Mouse (Mus musculus): ENCODE measurements around the gene Usp5.
A peak's percentile ranks its signal among the peaks of the same experiment; 100 is the strongest.

Usp5 gene

DNA sequence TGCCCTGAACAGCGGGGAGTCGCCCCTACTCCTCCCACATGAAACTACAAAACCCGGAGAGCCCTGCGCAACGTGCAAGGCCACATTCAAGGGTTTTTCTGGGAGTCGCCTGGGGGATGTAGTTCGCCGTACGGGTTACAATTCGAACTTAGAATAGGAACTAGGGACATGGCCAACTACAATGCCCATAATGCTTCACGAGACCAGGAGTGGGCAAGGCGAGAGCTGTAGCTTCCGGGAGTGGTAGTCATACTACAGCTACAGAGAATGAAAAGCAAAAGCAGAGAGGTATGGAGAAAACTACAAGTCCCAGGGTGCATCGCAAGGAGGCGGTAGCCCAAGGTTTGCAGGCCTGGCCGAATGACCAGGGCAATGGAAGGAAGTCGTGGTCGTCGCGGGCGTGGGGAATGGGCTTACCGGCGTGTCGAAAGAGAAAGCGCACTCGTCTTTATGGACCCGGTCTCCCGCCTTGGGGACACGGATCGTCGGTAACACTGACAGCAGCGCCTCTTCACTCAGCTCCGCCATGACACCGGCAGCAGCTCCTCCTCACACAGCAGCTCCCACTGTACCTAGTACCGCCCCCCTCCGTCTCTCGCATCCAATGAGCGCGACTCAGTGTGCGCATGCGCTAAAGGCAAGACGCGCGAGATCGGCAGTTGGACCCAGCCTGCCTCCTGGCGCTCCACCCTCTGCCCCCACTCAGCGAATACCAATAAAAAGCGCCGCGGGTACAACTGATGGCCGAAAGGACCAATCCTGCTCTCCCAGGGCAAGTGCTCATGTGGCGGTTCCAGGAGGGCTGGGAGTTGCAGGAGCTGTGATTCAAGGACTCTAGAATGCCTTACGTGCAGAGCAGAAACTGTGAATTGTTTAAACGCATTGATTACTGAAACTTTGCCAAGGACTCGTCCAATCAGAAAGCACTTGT is at the start of gene Usp5, which contains the start of gene Cdca3:
Usp5 (minus strand) TSS at position 617 of the 931 bp plus-strand sequence.
Cdca3 (plus strand) TSS at position 680 of the 931 bp plus-strand sequence.
- DNase-seq (ENCODE audit: low read depth) = peak; percentile 99

DNA sequence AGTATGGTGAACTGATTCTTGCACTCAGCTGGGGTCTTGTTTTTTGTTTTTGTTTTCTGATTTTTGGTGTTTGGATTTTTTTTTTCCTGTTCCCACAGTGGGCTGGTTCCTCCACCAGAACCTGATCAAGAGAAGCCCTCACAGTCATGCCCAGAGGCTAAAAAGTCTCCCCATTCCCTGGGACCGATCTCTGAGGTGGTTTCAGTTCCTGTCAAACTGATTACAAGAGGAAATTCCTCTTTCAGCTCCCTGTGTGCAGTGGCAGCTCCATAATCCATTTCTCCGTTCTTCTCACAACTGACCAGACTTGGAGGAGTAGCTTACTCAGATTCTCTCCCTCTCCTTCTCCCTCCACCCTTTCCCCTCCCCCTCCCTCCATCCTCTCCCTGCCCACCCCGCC is 45.1 kb upstream of the Usp5 start:
- no peak for DNase-seq (ENCODE audit: low read depth)

DNA sequence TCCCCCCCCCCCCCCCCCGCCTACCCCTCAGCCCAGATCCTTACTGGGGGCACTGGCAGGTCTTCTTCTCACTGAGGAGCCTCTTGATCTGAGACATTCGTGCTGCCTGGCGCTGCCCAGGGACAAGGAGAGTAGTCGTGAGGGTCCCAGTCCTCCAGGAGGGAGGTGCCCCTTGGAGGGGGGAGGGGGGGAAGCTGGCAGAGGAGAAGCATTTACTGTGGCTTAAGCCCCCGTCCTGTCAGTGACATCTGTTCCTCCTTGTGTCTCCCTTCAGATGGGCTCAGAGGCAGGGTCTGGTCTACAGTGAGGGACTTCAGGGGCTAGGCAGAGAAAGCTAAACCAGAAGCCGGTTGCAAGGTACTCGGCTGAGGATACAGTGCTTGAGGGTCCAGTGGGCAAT is 37.3 kb upstream of the Usp5 start:
- no peak for DNase-seq (ENCODE audit: low read depth)

DNA sequence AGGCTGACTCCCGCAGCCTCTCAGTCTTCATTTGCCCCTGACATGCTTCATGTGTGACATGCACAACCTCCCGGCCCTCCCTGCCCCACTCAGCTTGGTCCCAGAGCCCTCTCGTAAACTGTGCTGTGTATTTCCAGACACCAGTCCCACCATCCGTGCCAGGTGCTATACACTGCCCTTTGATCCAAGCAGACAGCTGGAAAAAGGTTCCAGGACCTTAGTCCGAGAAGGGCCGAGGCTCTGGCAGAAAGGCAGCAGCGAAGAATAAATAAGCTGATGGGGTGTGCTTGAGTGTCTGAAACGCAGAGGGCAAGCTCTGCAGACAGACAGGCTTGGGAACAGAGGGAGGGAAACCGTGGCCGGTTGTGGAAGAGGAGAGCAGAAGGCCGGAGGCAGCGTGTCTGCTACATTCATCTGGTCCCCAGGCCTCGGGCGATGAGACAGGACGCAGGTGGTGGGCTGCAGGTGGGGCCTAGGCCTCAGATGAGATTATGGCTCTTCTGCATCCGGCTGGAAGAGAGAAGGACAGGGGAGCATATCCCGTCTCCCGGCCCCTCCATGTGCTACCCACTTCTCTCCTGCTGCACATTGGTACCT is 36.6 kb upstream of the Usp5 start:
- DNase-seq (ENCODE audit: low read depth) = no peak

DNA sequence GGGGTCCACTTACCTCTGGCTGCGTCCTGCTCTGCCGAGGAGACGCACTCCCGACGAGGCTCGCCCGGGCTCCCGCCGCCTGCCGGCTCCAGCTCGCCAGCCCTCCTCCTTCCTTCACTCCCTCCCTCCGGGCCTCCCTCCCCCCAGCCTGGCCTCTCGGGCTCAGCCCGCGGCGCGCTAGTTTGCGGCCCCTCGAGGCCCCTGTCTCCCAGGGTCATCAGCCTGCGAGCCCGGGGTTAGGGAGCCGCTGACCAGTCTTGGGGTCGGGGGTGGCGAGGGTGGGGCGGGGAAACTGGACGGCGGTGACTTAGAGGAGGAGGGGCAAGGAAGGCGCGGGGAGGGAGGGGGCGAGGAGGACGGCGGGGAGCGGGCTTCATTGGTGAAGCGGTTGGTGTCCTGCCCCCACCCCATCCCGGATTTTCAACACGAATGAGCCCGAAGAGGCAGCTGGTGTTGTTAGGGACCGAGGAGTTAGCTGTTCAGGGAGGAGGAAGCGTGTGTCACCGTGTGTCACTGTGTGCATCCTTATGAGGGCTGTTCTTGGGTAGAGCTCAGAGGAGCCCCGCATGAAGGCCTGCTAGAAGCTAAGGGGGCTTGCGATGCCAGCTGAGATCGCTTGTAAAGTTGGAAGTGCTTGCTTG is 34.5 kb upstream of the Usp5 start, which contains the start of gene Gpr162:
Gpr162 (minus strand) TSS at position 326 of the 641 bp plus-strand sequence.
- no peak for DNase-seq (ENCODE audit: low read depth)

DNA sequence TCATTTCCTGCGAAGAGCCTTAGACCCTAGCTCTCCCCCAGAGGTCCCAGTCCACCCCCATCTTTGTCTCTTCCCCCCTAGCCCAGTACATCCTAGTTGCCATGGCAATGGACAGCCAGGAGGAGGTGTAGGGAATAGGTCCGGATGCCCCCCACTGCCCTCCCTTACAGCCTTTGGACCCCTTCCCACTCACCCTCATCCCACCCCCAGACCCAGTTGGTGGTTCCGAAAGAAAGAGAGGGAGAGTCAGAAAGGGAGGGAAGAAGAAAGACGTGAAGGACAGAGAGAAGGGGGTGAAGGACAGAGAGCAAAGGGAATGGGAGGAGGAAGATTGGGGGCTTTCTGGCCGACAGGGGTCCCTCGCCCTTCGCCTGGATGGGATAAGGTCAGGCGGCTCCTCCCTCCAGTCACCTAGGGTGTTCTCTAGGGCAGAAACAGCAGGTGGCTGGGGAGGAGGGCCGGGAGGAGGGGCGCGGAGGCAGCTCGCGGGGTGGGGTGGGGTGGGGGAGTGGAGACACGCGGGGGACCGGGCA is 33.9 kb upstream of the Usp5 start:
- DNase-seq (ENCODE audit: low read depth) = no peak

DNA sequence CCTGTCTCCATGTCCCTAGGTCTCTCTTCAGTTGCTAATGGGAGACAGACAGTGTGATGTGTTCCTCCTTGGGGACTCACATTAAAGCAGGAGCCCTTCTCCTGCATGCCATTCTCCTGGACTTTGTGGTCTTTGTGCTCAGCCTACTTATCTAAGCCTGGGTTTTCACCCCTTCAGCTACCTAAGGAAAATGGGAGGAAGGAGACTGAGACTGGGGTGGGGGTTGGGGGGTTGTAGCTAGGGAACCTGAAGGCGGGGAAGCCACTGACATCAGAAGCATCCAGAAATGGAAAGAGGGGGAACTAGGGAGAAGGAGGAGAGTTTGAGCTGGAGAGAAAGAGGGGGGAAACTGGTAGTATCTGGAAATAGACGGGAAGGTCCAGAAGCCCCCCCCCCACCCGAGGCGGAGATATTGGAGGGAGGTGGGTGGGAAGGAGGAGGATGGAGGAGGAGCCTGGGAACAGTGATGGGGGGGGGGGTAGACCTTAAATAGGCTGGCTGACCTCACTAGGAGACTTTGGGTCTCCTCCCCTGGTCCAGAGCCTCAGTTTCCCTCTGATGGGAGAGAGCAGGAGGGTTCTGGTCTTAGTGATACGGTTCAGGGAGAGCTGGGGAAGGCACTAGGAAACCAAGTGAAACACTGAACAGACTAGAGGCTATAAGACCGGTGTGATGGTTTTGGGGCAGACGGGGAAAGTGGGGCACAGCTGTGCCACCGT is 33.3 kb upstream of the Usp5 start:
- DNase-seq (ENCODE audit: low read depth) = no peak

DNA sequence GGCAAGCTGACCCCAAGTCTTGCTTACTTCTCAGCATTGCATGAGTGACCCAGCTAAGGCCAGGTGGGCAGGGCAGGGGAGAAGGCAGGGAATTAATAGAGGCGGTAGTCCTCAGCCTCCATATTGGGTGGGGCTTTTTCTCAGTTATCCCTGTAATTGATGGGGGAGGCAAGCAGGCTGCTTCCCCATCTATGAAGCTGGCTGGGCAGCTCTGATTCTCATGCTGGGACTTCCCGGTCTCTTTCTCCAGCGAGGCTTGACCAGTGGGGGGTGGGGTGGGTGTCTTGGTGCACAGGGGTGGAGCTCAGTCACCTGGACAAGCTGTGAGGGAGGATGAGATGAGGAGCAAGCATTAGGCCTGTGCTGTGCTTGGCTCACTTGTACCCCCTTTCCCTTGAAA is 32.5 kb upstream of the Usp5 start:
- DNase-seq (ENCODE audit: low read depth) = no peak

DNA sequence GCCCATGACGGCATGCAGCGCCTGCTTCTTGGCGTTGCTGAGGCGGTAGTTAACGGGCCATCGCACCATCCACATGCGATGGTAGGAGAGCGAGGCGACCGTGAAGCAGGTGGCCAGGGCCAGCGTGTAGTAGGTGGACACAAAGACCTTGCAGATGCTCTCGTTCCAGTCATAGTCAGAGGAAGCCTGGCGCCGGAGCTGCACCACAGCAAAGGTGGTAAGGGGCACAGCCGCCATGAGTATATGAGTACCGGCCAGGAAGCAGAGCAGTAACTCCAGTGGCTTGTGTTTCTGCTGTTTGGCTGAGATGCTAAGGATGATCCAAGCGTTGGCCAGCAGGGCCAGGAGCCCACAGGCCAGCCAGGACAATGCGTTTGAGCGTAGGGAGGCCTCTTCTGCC is 32.0 kb upstream of the Usp5 start:
- no peak for DNase-seq (ENCODE audit: low read depth)

DNA sequence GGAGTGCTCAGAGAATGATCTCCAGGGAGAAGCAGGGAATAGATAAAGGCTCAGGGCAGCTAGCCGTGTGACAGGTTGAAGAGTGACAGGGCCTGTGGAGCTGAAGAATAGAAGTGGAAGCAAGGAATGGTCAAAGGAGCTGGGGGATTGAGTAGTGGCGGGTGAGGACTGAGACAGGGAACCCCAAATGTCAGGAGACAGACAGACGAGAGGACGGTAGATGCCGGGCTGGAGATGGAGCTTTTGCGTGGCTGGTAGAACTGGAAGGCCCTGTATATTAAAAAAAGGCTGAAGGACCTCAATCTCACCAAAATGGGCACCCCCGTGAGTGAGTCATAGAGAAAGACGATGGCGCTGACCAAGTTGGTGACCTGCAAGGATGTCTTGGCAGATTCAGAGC is 31.2 kb upstream of the Usp5 start:
- no peak for DNase-seq (ENCODE audit: low read depth)

DNA sequence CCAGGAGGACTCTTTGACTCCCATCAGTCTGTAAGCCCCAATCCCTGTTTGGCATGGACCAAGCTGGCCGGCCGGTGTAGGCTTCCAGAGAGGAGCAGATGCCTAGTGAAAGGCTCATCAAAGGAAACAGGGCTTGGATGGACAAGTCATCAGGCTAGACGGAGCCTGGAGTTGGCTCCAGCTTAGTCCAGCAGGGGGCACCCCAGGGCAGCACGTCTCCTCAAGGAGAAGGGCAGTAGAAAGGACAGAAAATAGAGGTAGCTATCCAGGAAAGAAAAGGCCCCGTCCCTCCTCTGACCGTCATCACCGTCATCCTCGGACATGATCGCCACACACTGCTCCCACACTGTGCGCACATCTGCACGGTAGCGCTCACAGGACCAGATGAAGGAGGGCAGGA is 30.4 kb upstream of the Usp5 start:
- peak; percentile 46 for DNase-seq (ENCODE audit: low read depth)

DNA sequence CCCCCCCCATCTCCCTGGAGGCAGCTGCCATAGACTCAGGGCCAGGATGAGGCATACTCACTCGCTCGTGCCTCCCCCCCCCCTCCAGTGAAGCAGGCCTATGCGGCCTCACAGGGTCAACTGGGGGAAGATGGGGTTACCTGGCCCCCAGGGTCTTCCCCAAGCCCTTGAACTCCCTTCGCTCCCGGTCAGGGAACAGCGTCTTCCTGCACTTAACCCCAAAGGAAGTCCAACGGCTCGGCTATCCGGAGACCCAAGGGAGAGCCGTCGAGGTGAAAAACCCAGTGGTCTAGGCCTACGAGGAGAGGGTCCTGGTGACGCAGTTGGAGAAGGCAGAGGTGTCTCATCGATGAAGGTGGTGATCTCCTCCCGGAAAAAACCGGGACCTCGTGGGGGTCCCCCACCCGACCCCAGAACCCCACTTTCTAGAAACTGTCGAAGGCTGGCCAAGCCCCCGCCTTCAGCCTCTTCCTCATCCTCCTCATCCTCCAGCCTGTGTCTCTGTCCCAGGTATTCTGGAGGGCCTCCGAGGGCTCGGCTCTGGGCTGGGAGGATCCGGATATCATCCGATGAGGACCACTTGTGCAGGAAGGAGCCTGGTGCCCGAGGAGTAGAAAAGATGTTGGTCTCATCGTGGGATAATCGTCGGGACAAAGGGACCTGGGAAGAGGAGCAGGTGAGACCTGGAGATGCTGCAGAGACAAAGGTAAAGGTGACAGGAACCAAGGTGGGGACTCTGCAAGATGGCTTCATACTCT is 29.5 kb upstream of the Usp5 start:
- DNase-seq (ENCODE audit: low read depth) = no peak

DNA sequence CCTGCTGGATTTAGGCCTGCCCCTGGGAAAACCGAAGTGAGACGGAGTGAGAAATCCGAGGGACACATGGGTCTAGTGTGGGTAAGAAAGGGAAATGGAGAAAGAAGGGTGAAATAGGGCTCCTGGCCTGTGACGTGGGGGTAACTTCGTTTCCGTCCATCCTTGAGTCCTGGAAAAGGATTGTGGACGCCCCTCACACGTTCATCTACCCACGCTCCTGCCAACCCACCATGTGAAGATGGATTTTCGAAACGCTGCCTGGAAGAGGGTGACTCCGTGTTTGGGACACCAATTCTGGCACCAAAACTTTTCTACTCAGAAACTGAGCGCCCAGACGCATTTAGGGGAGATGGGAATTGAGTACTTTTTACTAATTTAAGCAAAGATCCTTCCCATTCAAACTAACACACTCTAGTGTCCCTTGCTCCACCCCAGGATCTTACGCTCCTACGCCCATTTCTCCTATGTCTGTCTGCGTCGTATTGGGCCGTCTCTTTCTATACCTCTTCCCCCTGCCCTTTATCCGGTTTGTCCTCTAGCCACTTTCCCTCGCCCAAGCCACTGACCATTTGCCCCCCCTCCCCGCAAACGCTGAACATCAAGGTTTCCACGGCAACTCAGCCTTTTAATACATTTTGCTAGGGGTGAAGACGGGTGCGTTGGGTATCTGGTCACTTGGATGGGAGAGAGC is 28.7 kb upstream of the Usp5 start:
- no peak for DNase-seq (ENCODE audit: low read depth)

DNA sequence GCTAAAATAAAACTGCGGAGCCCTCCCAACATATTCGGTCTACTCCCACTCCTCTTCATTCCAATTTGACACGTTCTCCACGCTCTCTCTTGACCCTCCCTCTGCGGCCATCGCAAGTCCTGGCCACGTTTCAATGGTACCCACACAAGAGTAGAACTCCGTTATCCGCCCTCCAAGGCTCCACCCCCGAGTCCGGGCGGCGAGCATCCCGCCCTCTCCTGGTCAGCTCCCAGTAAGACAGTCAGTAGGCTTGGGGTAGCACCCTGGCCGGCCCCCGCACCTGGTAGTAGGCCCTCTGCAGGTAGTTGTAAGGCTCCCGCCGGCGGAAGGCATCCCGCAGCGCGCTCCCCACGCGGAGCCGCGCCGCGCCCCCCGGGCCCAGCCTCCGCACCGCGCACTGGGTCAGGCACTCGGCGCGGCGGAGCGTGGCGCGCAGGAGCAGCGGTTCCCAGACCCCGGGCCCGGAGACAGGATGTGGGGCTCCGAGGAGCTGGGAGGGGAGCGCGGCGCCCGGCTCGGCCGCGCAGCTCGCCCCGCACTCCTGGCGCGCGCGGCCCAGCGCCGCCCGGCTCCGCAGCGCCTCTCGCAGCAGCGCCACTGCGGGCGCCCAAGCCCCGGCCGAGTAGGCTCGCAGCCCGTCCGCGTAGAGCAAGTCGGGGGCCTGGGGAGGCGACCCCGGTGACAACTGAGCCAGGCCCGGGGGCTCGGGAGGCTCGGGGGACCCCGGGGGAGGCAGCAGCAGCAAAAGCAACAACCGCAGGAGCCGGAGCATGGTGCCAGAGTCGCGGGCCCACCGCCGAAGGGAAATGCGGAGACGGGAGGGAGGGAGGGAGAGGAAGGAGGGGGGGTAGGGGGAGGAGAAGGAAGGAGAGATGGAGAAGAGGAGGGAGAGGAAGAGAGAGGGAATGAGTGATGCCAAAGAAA is 27.9 kb upstream of the Usp5 start, which contains the start of gene P3h3:
P3h3 (minus strand) TSS at position 837 of the 924 bp plus-strand sequence.
- DNase-seq (ENCODE audit: low read depth) = peak; percentile 32

DNA sequence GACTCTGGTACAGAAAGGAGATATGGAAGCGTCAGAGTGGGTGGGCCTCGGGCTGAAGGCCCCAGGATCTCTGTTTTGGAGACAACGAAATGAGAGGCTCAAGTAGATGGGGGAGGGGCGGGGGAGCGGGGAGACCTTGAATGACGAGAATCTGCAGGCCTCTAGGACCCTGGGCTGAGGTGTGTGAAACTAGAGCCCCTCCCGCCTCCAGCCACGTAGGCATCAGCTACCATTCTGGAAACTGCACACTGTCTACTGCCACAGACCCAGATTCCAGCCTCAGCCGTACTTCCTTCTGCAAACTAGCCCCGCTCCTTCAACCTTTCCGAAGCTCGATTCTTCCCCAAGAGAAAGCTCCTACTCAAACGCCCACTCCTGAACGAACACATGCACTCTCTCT is 27.0 kb upstream of the Usp5 start:
- no peak for DNase-seq (ENCODE audit: low read depth)

DNA sequence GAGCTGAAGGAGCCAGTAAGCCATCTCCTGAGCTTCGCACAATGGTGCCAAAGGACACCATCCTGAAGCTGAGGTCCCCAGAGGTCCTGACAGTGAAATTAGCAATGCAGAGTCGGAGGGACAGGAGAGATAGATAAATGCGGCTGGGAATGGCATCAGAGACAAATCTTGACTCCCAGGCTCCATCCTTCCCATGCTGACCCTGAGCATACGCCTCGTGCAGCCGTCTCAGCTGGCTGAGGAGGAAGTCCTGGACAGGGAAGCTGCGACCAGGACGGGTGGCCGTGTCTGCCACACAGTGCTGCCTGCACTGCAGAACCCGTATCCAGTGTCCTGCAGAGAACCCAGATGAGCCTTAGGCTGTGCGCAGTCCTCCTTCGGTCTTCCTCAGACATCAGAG is 25.4 kb upstream of the Usp5 start:
- DNase-seq (ENCODE audit: low read depth) = no peak

DNA sequence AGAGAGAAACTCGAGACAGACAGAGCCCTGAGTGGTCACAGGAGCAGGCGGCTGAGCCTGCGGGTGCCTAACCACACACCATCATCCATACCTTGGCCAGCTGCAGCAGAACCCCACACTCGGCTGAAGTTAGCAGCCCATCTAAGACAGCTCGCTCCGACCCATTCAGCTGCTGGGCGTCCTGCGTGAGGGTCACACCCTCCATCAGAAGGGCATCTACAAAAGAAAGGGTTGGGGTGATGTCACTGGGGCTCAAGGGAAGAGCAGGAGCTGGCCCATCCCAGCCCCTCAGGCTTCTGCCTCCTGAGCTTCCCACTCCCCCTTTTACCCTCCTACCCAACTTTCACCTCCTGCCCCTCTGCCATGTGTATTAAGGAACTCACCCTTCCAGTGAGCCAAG is 21.3 kb upstream of the Usp5 start:
- no peak for DNase-seq (ENCODE audit: low read depth)

DNA sequence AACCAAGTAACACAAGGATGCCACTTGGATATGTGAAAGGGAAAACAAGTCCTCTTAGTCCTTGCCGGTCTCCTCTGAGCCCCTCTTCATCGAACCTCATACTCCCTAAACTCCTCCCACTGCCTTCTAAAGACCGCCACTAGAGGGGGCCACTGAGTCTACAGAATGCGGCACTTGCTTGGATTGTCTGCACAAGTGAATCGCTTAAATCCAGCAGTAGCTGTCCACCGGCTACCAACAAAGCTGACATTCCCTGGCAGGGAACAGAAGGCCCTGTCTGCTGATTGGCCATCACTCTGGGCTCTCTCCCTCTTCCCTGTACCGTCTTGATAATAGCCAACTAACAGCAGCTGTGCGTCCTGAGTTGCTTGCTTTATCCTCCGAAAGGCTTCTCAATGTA is 18.0 kb upstream of the Usp5 start:
- DNase-seq (ENCODE audit: low read depth) = peak; percentile 87

All from c-Kit-positive CD71-positive TER-119-negative erythroid progenitor cells, embryonic 14.5 days (primary cell).